Mouse (Mus musculus): ENCODE results near the gene Praf2. TPM values are rescaled to one million over a fixed set of nuclear protein-coding genes. Genes with fewer than 3 reads are reported as not detected.

Gene Praf2
- polyA plus RNA-seq, 1 experiment from 2014 or later, result 71.2 TPM

GRCm38 (mm10) chrX:7722282-7722611 lies 6.0 kb upstream of the Praf2 start:
- ATAC-seq (ENCODE audit: insufficient read depth), result no peak
- peak overlapping the region; percentile 65 for H3K9ac ChIP-seq

GRCm38 (mm10) chrX:7722691-7723090 lies 5.5 kb upstream of the Praf2 start:
- 14% methylated on average over 4 of the region's 4 CpGs for WGBS
- TF ChIP-seq CTCF (IDR thresholded peaks at IDR 0.05; ENCODE audit: low read depth), result no peak
- peak overlapping the region; percentile 65 for H3K9ac ChIP-seq
- H3K4me3 ChIP-seq (ENCODE audit: low read depth, low read length), result peak overlapping the region; percentile 52
- DNase-seq (no peak), ATAC-seq (ENCODE audit: insufficient read depth) (no peak)
- H3K4me2 ChIP-seq, result peak overlapping the region; percentile 65
- H3K36me3 ChIP-seq (ENCODE audit: insufficient read depth), result peaks cover 25% of the 10 kb centered on the region; the same call in 1 of the 2 replicates
- no peaks in the 10 kb centered on the region for H3K27me3 ChIP-seq (ENCODE audit: insufficient read depth, low read length)
- H3K4me1 ChIP-seq (ENCODE audit: insufficient read depth), result no peaks in the 10 kb centered on the region
- H3K9me3 ChIP-seq (ENCODE audit: low read depth, low read length), result no peaks in the 10 kb centered on the region
- H3K27ac ChIP-seq (ENCODE audit: low read depth), result peak overlapping the region; percentile 95; the same call in 1 of the 2 replicates

More at GRCm38 (mm10) chrX:7722282-7722611, 6.0 kb upstream of the Praf2 start:
- no peaks in the 10 kb centered on the region for H3K9me3 ChIP-seq (ENCODE audit: low read depth, low read length)
- peak overlapping the region; percentile 52 for H3K4me3 ChIP-seq (ENCODE audit: low read depth, low read length)
- H3K4me2 ChIP-seq, result peak overlapping the region; percentile 65
- H3K4me1 ChIP-seq (ENCODE audit: insufficient read depth), result no peaks in the 10 kb centered on the region
- WGBS, result 27% methylated on average over 11 of the region's 11 CpGs
- H3K27me3 ChIP-seq (ENCODE audit: insufficient read depth, low read length), result no peaks in the 10 kb centered on the region
- peak overlapping the region; percentile 95 for H3K27ac ChIP-seq (ENCODE audit: low read depth)
- no peak for DNase-seq
- no peak for TF ChIP-seq CTCF (IDR thresholded peaks at IDR 0.05; ENCODE audit: low read depth)
- peaks cover 24% of the 10 kb centered on the region; the same call in 1 of the 2 replicates for H3K36me3 ChIP-seq (ENCODE audit: insufficient read depth)

- Histone ChIP-seq H3K9me3 (ENCODE audit: low read depth, low read length) (no peaks in the 10 kb centered on the region), H3K9ac (no peak overlapping the region), H3K27me3 (ENCODE audit: insufficient read depth, low read length) (no peaks in the 10 kb centered on the region), H3K27ac (ENCODE audit: low read depth) (no peak overlapping the region), H3K4me2 (no peak overlapping the region; the same call in 1 of the 2 replicates), H3K4me1 (ENCODE audit: insufficient read depth) (no peaks in the 10 kb centered on the region), H3K36me3 (ENCODE audit: insufficient read depth) (peaks cover 25% of the 10 kb centered on the region; the same call in 1 of the 2 replicates), H3K4me3 (ENCODE audit: low read depth, low read length) (no peak overlapping the region)
- no peak for TF ChIP-seq CTCF (IDR thresholded peaks at IDR 0.05; ENCODE audit: low read depth)
- DNase-seq (no peak), ATAC-seq (ENCODE audit: insufficient read depth) (no peak)
- WGBS, result 78% methylated on average over 7 of the region's 7 CpGs
These were observed 4.1 kb upstream of the Praf2 start for GRCm38 (mm10) chrX:7724135-7724534.

- WGBS, result 83% methylated on average over 12 of the region's 12 CpGs
- Histone ChIP-seq H3K4me1 (ENCODE audit: insufficient read depth) (no peaks in the 10 kb centered on the region), H3K9ac (no peak overlapping the region), H3K9me3 (ENCODE audit: low read depth, low read length) (no peaks in the 10 kb centered on the region), H3K4me3 (ENCODE audit: low read depth, low read length) (no peak overlapping the region), H3K27me3 (ENCODE audit: insufficient read depth, low read length) (no peaks in the 10 kb centered on the region), H3K36me3 (ENCODE audit: insufficient read depth) (peaks cover 25% of the 10 kb centered on the region; the same call in 1 of the 2 replicates), H3K4me2 (no peak overlapping the region), H3K27ac (ENCODE audit: low read depth) (no peak overlapping the region)
- TF ChIP-seq CTCF (IDR thresholded peaks at IDR 0.05; ENCODE audit: low read depth), result no peak
- DNase-seq, result no peak
- no peak for ATAC-seq (ENCODE audit: insufficient read depth)
These were observed 2.4 kb upstream of the Praf2 start for GRCm38 (mm10) chrX:7725841-7726240.

- TF ChIP-seq CTCF (IDR thresholded peaks at IDR 0.05; ENCODE audit: low read depth), result no peak
- Histone ChIP-seq H3K9ac (no peak overlapping the region), H3K4me2 (no peak overlapping the region), H3K36me3 (ENCODE audit: insufficient read depth) (peaks cover 25% of the 10 kb centered on the region; the same call in 1 of the 2 replicates), H3K27ac (ENCODE audit: low read depth) (no peak overlapping the region), H3K4me1 (ENCODE audit: insufficient read depth) (no peaks in the 10 kb centered on the region), H3K27me3 (ENCODE audit: insufficient read depth, low read length) (no peaks in the 10 kb centered on the region), H3K9me3 (ENCODE audit: low read depth, low read length) (no peaks in the 10 kb centered on the region), H3K4me3 (ENCODE audit: low read depth, low read length) (no peak overlapping the region)
- ATAC-seq (ENCODE audit: insufficient read depth) (no peak), DNase-seq (no peak)
- WGBS, result 93% methylated on average over 13 of the region's 13 CpGs
These were observed 1.1 kb upstream of the Praf2 start for GRCm38 (mm10) chrX:7727176-7727575.

GRCm38 (mm10) chrX:7728922-7729265 lies 655 bp downstream of the Praf2 start:
- Histone ChIP-seq H3K9me3 (ENCODE audit: low read depth, low read length) (no peaks in the 10 kb centered on the region), H3K4me3 (ENCODE audit: low read depth, low read length) (peak overlapping the region; percentile 46), H3K4me1 (ENCODE audit: insufficient read depth) (no peaks in the 10 kb centered on the region), H3K4me2 (peak overlapping the region; percentile 65), H3K36me3 (ENCODE audit: insufficient read depth) (peaks cover 23% of the 10 kb centered on the region; the same call in 1 of the 2 replicates), H3K27me3 (ENCODE audit: insufficient read depth, low read length) (no peaks in the 10 kb centered on the region), H3K27ac (ENCODE audit: low read depth) (no peak overlapping the region), H3K9ac (peak overlapping the region; percentile 49)
- peak; percentile 1; the same call in 1 of the 2 replicates for ATAC-seq (ENCODE audit: insufficient read depth)
- DNase-seq, result no peak
- WGBS, result 18% methylated on average over 4 of the region's 4 CpGs
- TF ChIP-seq CTCF (IDR thresholded peaks at IDR 0.05; ENCODE audit: low read depth), result no peak

- 37% methylated on average over 25 of the region's 26 CpGs for WGBS
- Histone ChIP-seq H3K4me3 (ENCODE audit: low read depth, low read length) (no peak overlapping the region), H3K4me2 (no peak overlapping the region), H3K9ac (no peak overlapping the region), H3K27me3 (ENCODE audit: insufficient read depth, low read length) (no peaks in the 10 kb centered on the region), H3K4me1 (ENCODE audit: insufficient read depth) (no peaks in the 10 kb centered on the region), H3K9me3 (ENCODE audit: low read depth, low read length) (no peaks in the 10 kb centered on the region), H3K27ac (ENCODE audit: low read depth) (no peak overlapping the region), H3K36me3 (ENCODE audit: insufficient read depth) (peaks cover 8% of the 10 kb centered on the region; the same call in 1 of the 2 replicates)
- DNase-seq, result peak; percentile 68
- peak; percentile 72 for TF ChIP-seq CTCF (IDR thresholded peaks at IDR 0.05; ENCODE audit: low read depth)
- peak; percentile 9; the same call in 1 of the 2 replicates for ATAC-seq (ENCODE audit: insufficient read depth)
These were observed 5.4 kb downstream of the Praf2 start for GRCm38 (mm10) chrX:7733571-7734156.

All from lung, embryonic 14.5 days (tissue).